Mouse (Mus musculus) myocyte (in vitro differentiated cells): Measurements from ENCODE around the gene Rimbp3. TPM values are rescaled to one million over a fixed set of nuclear protein-coding genes. Genes with fewer than 3 reads are reported as not detected.

ENCODE experiments used
- H3K27me3 ChIP-seq: one replicate; pipeline ENCODE4 v1.6.1; 2011; ENCODE audit not compliant: control insufficient read depth, insufficient read depth, insufficient read length
- H3K36me3 ChIP-seq: one replicate; pipeline ENCODE4 v1.6.1; 2011; ENCODE audit not compliant: control insufficient read depth, insufficient read depth
- H3K4me2 ChIP-seq: one replicate; pipeline ENCODE4 v1.6.1; 2011; ENCODE audit warnings: low read depth, control low read depth
- H3K4me3 ChIP-seq: one replicate; pipeline ENCODE4 v1.5.1; 2011; ENCODE audit warnings: mild to moderate bottlenecking, control low read depth, moderate library complexity
- H3K79me2 ChIP-seq: one replicate; pipeline ENCODE4 v1.6.1; 2011; ENCODE audit not compliant: control insufficient read depth, insufficient read depth
- H3ac ChIP-seq: one replicate; pipeline ENCODE4 v1.6.1; 2011; ENCODE audit not compliant: control insufficient read depth, insufficient read length
- CEBPB ChIP-seq: IDR thresholded peaks from 2 replicates; pipeline ENCODE4 v1.6.1; 2011; ENCODE audit warnings: mild to moderate bottlenecking, moderate library complexity; ENCODE audit not compliant: poor library complexity, insufficient read depth, severe bottlenecking
- E2F4 ChIP-seq: IDR thresholded peaks from one replicate; pipeline ENCODE4 v1.6.1; 2011; ENCODE audit warnings: mild to moderate bottlenecking, control low read depth, moderate library complexity; ENCODE audit not compliant: insufficient read depth
- MAX ChIP-seq: IDR thresholded peaks from one replicate; pipeline ENCODE4 v1.6.1; 2011; ENCODE audit warnings: low read depth, mild to moderate bottlenecking, control low read depth
- MYOD1 ChIP-seq, 3 experiments: IDR thresholded peaks; one replicate each; pipeline ENCODE4 v1.6.1; 2011; ENCODE audit warnings: control low read depth in 2 of 3, low read depth in 2 of 3, mild to moderate bottlenecking in 2 of 3, moderate library complexity in 1 of 3; ENCODE audit not compliant: insufficient read length in 2 of 3, control insufficient read depth in 1 of 3
- MYOG ChIP-seq, 3 experiments: IDR thresholded peaks; one replicate each; pipeline ENCODE4 v1.6.1; 2011; ENCODE audit warnings: control low read depth in 2 of 3, low read depth in 2 of 3, mild to moderate bottlenecking in 2 of 3; ENCODE audit not compliant: insufficient read length in 2 of 3, control insufficient read depth in 1 of 3, insufficient read depth in 1 of 3
- POLR2A ChIP-seq: IDR thresholded peaks from one replicate; pipeline ENCODE4 v1.6.1; 2011; ENCODE audit warnings: low read depth, mild to moderate bottlenecking, control low read depth, moderate library complexity; ENCODE audit not compliant: insufficient read length
- POLR2AphosphoS2 ChIP-seq: IDR thresholded peaks from one replicate; pipeline ENCODE4 v1.6.1; 2011; ENCODE audit warnings: low read depth, control low read depth; ENCODE audit not compliant: insufficient read length
- REST ChIP-seq: IDR thresholded peaks from one replicate; pipeline ENCODE4 v1.6.1; 2011; ENCODE audit warnings: mild to moderate bottlenecking, control low read depth, moderate library complexity; ENCODE audit not compliant: insufficient read depth, insufficient read length
- SRF ChIP-seq: IDR thresholded peaks from one replicate; pipeline ENCODE4 v1.6.1; 2011; ENCODE audit warnings: low read depth; ENCODE audit not compliant: control insufficient read depth, insufficient read length
- TCF12 ChIP-seq: IDR thresholded peaks from one replicate; pipeline ENCODE4 v1.6.1; 2011; ENCODE audit warnings: mild to moderate bottlenecking, control low read depth; ENCODE audit not compliant: poor library complexity, insufficient read depth, severe bottlenecking
- TCF3 ChIP-seq: IDR thresholded peaks from one replicate; pipeline ENCODE4 v1.6.1; 2011; ENCODE audit warnings: low read depth, control low read depth; ENCODE audit not compliant: insufficient read length
- USF1 ChIP-seq: IDR thresholded peaks from one replicate; pipeline ENCODE4 v1.6.1; 2011; ENCODE audit warnings: low read depth, mild to moderate bottlenecking, control low read depth, moderate library complexity
- polyA plus RNA-seq: library from polyadenylated mRNA; unstranded; fragments of >200 nt; fragmentation: generic; extraction: Trizol; gene quantifications from one replicate; pipeline ENCODE4 v1.2.1, GENCODE M21; 2012; ENCODE audit warnings: missing spikeins

The Rimbp3 gene
- polyA plus RNA-seq, 1 experiment = 0.07 TPM

GRCm38 (mm10) chr16:17202549-17202948 is 5.9 kb upstream of the Rimbp3 start, which contains the start of gene Ube2l3:
Gene Ube2l3 (minus strand): TSS chr16:17202649.
- Histone ChIP-seq H3K36me3 (no peaks in the 10 kb centered on the region), H3K4me2 (peak within 1 kb of the TSS; percentile 18), H3K79me2 (peaks cover 35% of the 10 kb centered on the region), H3ac (peak within 1 kb of the TSS; percentile 83), H3K4me3 (peak within 1 kb of the TSS; percentile 85), H3K27me3 (no peaks in the 10 kb centered on the region)
- TF ChIP-seq POLR2AphosphoS2 = no peak
- no peak for TF ChIP-seq TCF12
- no peak for TF ChIP-seq E2F4
- no peak for TF ChIP-seq CEBPB
- no peak for TF ChIP-seq TCF3
- no peak for TF ChIP-seq MAX
- no peak for TF ChIP-seq SRF
- TF ChIP-seq REST = no peak
- TF ChIP-seq USF1 = no peak
- no peak for TF ChIP-seq MYOD1 (IDR thresholded peaks at IDR 0.05; ENCODE audit: control insufficient read depth in 1 of 3, insufficient read length in 2 of 3, low read depth in 2 of 3)
- TF ChIP-seq MYOG (IDR thresholded peaks at IDR 0.05; ENCODE audit: control insufficient read depth in 1 of 3, insufficient read depth in 1 of 3, insufficient read length in 2 of 3, low read depth in 2 of 3) = no peak

GRCm38 (mm10) chr16:17204990-17205389 is 3.4 kb upstream of the Rimbp3 start:
- peaks cover 11% of the 10 kb centered on the region for H3K79me2 ChIP-seq
- no peak overlapping the region for H3ac ChIP-seq
- H3K4me2 ChIP-seq = no peak overlapping the region
- H3K36me3 ChIP-seq = no peaks in the 10 kb centered on the region
- no peaks in the 10 kb centered on the region for H3K27me3 ChIP-seq
- no peak overlapping the region for H3K4me3 ChIP-seq
- TF ChIP-seq CEBPB (no peak), USF1 (no peak), POLR2AphosphoS2 (no peak)

GRCm38 (mm10) chr16:17209404-17209960 is 1.1 kb downstream of the Rimbp3 start:
- peak overlapping the region; percentile 23 for H3K4me3 ChIP-seq
- H3K36me3 ChIP-seq = no peaks in the 10 kb centered on the region
- no peaks in the 10 kb centered on the region for H3K27me3 ChIP-seq
- peak overlapping the region; percentile 98 for H3K4me2 ChIP-seq
- no peak for TF ChIP-seq MYOG (IDR thresholded peaks at IDR 0.05; ENCODE audit: control insufficient read depth in 1 of 3, insufficient read depth in 1 of 3, insufficient read length in 2 of 3, low read depth in 2 of 3)
- TF ChIP-seq POLR2AphosphoS2 = no peak
- TF ChIP-seq TCF3 = no peak
- TF ChIP-seq CEBPB = no peak
- H3K79me2 ChIP-seq = no peaks in the 10 kb centered on the region
- peak overlapping the region; percentile 1 for H3ac ChIP-seq

GRCm38 (mm10) chr16:17209981-17210838 is 1.8 kb downstream of the Rimbp3 start:
- peak overlapping the region; percentile 23 for H3K4me3 ChIP-seq
- peak in 2 of 3 experiments; percentile 98 to 99 for TF ChIP-seq MYOD1 (IDR thresholded peaks at IDR 0.05; ENCODE audit: control insufficient read depth in 1 of 3, insufficient read length in 2 of 3, low read depth in 2 of 3)
- TF ChIP-seq POLR2AphosphoS2 = no peak
- TF ChIP-seq TCF3 = peak; percentile 68
- peak; percentile 15 for TF ChIP-seq TCF12
- TF ChIP-seq MYOG (IDR thresholded peaks at IDR 0.05; ENCODE audit: control insufficient read depth in 1 of 3, insufficient read depth in 1 of 3, insufficient read length in 2 of 3, low read depth in 2 of 3) = peak in 2 of 3 experiments; percentile 80 to 86
- H3K4me2 ChIP-seq = peak overlapping the region; percentile 98
- no peaks in the 10 kb centered on the region for H3K27me3 ChIP-seq
- H3ac ChIP-seq = no peak overlapping the region
- no peaks in the 10 kb centered on the region for H3K36me3 ChIP-seq
- H3K79me2 ChIP-seq = no peaks in the 10 kb centered on the region

- no peak for TF ChIP-seq POLR2AphosphoS2
- TF ChIP-seq POLR2A = no peak
- no peaks in the 10 kb centered on the region for H3K27me3 ChIP-seq
- no peak overlapping the region for H3ac ChIP-seq
- H3K36me3 ChIP-seq = no peaks in the 10 kb centered on the region
- H3K4me3 ChIP-seq = no peak overlapping the region
- H3K4me2 ChIP-seq = no peak overlapping the region
- no peaks in the 10 kb centered on the region for H3K79me2 ChIP-seq
These were observed 8.7 kb downstream of the Rimbp3 start for GRCm38 (mm10) chr16:17216934-17217633.
